Mouse (Mus musculus) kidney, embryonic 14.5 days (tissue): Measurements from ENCODE around the gene Camta1. TPM values are rescaled to one million over a fixed set of nuclear protein-coding genes. Genes with fewer than 3 reads are reported as not detected.

Experiments
- ATAC-seq: fragments of 200-750 bp; cut with Nextera tagmentation; 2 replicates; pipeline ENCODE4 v1.8.0; 2017; ENCODE audit warnings: moderate number of reproducible peaks, mild to moderate bottlenecking, moderate TSS enrichment, moderate library complexity; ENCODE audit not compliant: low FRiP score, low TSS enrichment
- H3K27ac ChIP-seq: fragments of 300-500 bp; sonication (generic); 2 replicates; pipeline ENCODE4 v1.5.1; 2014; ENCODE audit warnings: low read depth, mild to moderate bottlenecking, low read length, moderate library complexity, mixed read lengths
- H3K27me3 ChIP-seq: fragments of 300-500 bp; sonication (generic); 2 replicates; pipeline ENCODE4 v1.6.1; 2014; ENCODE audit warnings: mild to moderate bottlenecking, low read length; ENCODE audit not compliant: control insufficient read depth, insufficient read depth
- H3K36me3 ChIP-seq: fragments of 300-500 bp; sonication (generic); 2 replicates; pipeline ENCODE4 v1.6.1; 2014; ENCODE audit warnings: low read length, mixed read lengths; ENCODE audit not compliant: control insufficient read depth, insufficient read depth
- H3K4me1 ChIP-seq: fragments of 300-500 bp; sonication (generic); 2 replicates; pipeline ENCODE4 v1.6.1; 2014; ENCODE audit warnings: low read length, mixed read lengths; ENCODE audit not compliant: control insufficient read depth, insufficient read depth
- H3K4me2 ChIP-seq: fragments of 300-500 bp; sonication (generic); replicated peaks from 2 replicates; pipeline ENCODE4 v1.6.1; 2014; ENCODE audit warnings: low read depth, mild to moderate bottlenecking, low read length
- H3K4me3 ChIP-seq: fragments of 300-500 bp; sonication (generic); 2 replicates; pipeline ENCODE4 v1.5.1; 2014; ENCODE audit warnings: mild to moderate bottlenecking, low read length
- H3K9ac ChIP-seq: fragments of 300-500 bp; sonication (generic); 2 replicates; pipeline ENCODE4 v1.6.1; 2014; ENCODE audit warnings: low read depth, mild to moderate bottlenecking, low read length, moderate library complexity
- H3K9me3 ChIP-seq: fragments of 300-500 bp; sonication (generic); 2 replicates; pipeline ENCODE4 v1.6.1; 2016; ENCODE audit warnings: low read length; ENCODE audit not compliant: control insufficient read depth
- WGBS: fragments of 180-500 bp; shearing (Covaris S2); extraction: QIAGEN DNeasy Blood & Tissue Kit; methylation state at CpG from one replicate; pipeline ENCODE4 v1.1.7; 2014; 5-methylcytosine and 5-hydroxymethylcytosine counted together
- polyA plus RNA-seq: library from polyadenylated mRNA; unstranded; fragments of >200 nt; fragmentation: Nextera tagmentation; extraction: Ambion mirVana; gene quantifications from 2 replicates; pipeline ENCODE4 v1.2.1, GENCODE M21; 2014

The Camta1 gene
- polyA plus RNA-seq, 1 experiment from 2014 or later = 107 TPM

DNA sequence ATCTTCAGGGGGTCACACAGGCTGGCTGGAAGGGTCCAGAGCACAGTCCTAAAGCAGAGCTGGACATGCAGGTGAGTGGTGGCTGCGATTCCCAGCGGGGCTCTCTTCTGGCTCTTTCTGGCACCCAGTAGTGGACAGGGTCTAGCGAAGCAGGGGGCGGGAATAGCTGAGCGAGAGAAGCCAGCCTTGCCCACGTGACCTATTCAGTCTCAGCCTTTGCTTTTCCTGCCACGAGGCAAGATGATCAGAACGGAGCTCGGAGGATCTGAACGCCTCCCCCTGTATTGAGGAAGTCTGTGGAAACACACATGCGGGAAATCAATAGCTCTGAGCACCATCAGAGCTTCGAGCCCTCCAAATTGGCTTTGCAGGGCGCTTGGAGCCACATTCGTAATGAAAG is 14.7 kb upstream of the Camta1 start:
- H3K36me3 ChIP-seq = no peaks in the 10 kb centered on the region
- H3K4me2 ChIP-seq = no peak overlapping the region
- H3K4me1 ChIP-seq = no peaks in the 10 kb centered on the region
- 49% methylated on average over 14 of the region's 14 CpGs for WGBS
- peaks cover 9% of the 10 kb centered on the region; the same call in 1 of the 2 replicates for H3K27me3 ChIP-seq
- H3K9me3 ChIP-seq = 0 out of 2 replicates have a peak, but pooled peaks cover 4% of the 10 kb centered on the region
- H3K4me3 ChIP-seq = no peak overlapping the region
- H3K27ac ChIP-seq = no peak overlapping the region
- no peak for ATAC-seq
- H3K9ac ChIP-seq = no peak overlapping the region; the same call in 1 of the 2 replicates

GRCm38 (mm10) chr4:151863511-151863910 is 1.8 kb upstream of the Camta1 start:
- ATAC-seq = no peak
- Histone ChIP-seq H3K9me3 (no peaks in the 10 kb centered on the region), H3K27me3 (no peaks in the 10 kb centered on the region), H3K4me3 (peak overlapping the region; percentile 64; the same call in 1 of the 2 replicates), H3K4me2 (peak overlapping the region; percentile 62), H3K4me1 (peaks cover 10% of the 10 kb centered on the region), H3K36me3 (no peaks in the 10 kb centered on the region; the same call in 1 of the 2 replicates), H3K9ac (no peak overlapping the region), H3K27ac (no peak overlapping the region)
- 62% methylated on average over 9 of the region's 9 CpGs for WGBS

- Histone ChIP-seq H3K27ac (no peak overlapping the region), H3K36me3 (no peaks in the 10 kb centered on the region; the same call in 1 of the 2 replicates), H3K4me1 (peaks cover 10% of the 10 kb centered on the region), H3K4me2 (peak overlapping the region; percentile 91), H3K27me3 (no peaks in the 10 kb centered on the region), H3K9ac (peak overlapping the region; percentile 84), H3K4me3 (peak overlapping the region; percentile 78), H3K9me3 (no peaks in the 10 kb centered on the region)
- WGBS = under 1% methylated on average over 25 of the region's 58 CpGs
- ATAC-seq = no peak
Observed at GRCm38 (mm10) chr4:151861471-151861805, 238 bp downstream of the Camta1 start.

DNA sequence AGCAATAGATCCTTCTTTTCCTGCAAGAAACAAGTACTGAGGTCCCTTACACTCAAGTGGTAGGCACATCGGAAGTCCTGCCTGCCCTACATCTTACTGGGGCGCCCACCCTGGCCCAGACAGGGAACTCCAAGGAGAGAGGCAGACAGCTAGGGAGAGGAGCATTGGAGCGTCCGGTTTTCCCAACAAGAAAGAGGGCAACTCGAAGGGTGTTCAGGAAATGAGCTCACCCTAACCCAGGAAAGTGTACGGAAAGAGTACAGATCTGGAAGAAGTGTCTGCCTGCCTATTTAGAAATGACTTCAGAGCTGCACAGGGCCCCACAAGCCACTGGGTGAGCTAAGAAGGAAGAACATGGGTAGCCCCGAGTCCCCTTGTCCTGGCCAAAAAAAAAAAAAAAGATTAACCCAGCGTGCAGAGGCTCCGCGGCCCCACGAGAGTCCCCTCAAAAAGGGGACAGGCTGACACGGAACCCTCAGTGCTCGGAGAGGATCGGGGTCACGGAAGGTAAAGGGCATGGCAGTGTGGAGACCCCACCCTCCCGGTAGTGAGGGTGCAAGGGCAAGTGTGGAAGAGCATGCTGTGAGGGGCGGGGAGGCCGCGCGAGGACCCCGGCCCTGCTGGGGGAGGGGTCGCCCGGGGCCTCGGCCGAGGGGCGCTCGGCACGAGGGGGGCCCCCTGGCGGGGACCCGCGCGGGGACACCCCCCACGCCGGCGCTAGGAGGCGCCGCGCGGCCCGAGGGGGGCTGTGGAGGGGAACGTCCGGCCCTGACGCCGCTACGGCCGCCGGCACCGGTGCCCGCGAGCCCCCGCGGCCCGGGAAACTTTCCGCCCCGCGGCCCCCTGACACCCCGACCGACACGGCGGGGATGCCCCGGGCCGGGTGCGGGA is 990 bp downstream of the Camta1 start:
- Histone ChIP-seq H3K9me3 (no peaks in the 10 kb centered on the region), H3K27ac (no peak overlapping the region; the same call in 1 of the 2 replicates), H3K4me3 (peak overlapping the region; percentile 78), H3K9ac (peak overlapping the region; percentile 84), H3K4me2 (peak overlapping the region; percentile 91), H3K27me3 (no peaks in the 10 kb centered on the region), H3K36me3 (no peaks in the 10 kb centered on the region; the same call in 1 of the 2 replicates), H3K4me1 (peaks cover 10% of the 10 kb centered on the region)
- 2% methylated on average over 33 of the region's 63 CpGs for WGBS
- no peak for ATAC-seq

- ATAC-seq = no peak
Observed at GRCm38 (mm10) chr4:151859275-151859674, 2.4 kb downstream of the Camta1 start.

GRCm38 (mm10) chr4:151853949-151854348 is 7.7 kb downstream of the Camta1 start:
- no peak overlapping the region for H3K27ac ChIP-seq
- no peak for ATAC-seq
- no peaks in the 10 kb centered on the region; the same call in 1 of the 2 replicates for H3K36me3 ChIP-seq
- no peaks in the 10 kb centered on the region for H3K9me3 ChIP-seq
- H3K4me3 ChIP-seq = no peak overlapping the region
- no peaks in the 10 kb centered on the region for H3K27me3 ChIP-seq
- no peaks in the 10 kb centered on the region for H3K4me1 ChIP-seq
- H3K9ac ChIP-seq = no peak overlapping the region
- H3K4me2 ChIP-seq = no peak overlapping the region
- 69% methylated on average over 3 of the region's 3 CpGs for WGBS

More at GRCm38 (mm10) chr4:151859275-151859674, 2.4 kb downstream of the Camta1 start:
- H3K9me3 ChIP-seq = no peaks in the 10 kb centered on the region
- no peak overlapping the region for H3K9ac ChIP-seq
- 87% methylated on average over 7 of the region's 7 CpGs for WGBS
- H3K4me2 ChIP-seq = no peak overlapping the region
- H3K27me3 ChIP-seq = no peaks in the 10 kb centered on the region
- no peak overlapping the region for H3K4me3 ChIP-seq
- no peaks in the 10 kb centered on the region; the same call in 1 of the 2 replicates for H3K36me3 ChIP-seq
- H3K27ac ChIP-seq = no peak overlapping the region
- H3K4me1 ChIP-seq = peaks cover 10% of the 10 kb centered on the region

- no peak for ATAC-seq
- WGBS = 67% methylated on average over 2 of the region's 2 CpGs
Observed at GRCm38 (mm10) chr4:151851179-151851578, 10.5 kb downstream of the Camta1 start.

DNA sequence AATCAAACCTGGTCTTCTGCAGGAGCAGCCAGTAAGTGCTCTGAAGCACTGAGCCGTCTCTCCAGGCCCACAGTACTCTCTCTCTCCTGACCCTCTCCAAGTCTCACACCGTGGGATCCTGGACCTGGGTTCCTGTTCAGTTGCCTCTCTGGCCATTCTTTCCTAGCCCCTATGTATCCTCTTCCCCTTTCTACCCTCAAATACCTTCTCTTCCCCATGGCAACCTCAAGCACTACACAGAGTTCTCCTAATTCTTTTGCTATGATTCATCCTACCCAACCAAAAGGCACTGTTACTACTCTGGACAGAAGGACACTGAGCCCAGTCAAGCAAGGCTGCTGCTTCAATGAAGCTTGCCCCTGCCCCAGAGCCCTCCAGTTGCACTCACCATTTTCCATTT is 19.1 kb downstream of the Camta1 start:
- Histone ChIP-seq H3K9ac (no peak overlapping the region), H3K4me1 (no peaks in the 10 kb centered on the region), H3K4me2 (no peak overlapping the region), H3K9me3 (no peaks in the 10 kb centered on the region), H3K27ac (no peak overlapping the region), H3K36me3 (no peaks in the 10 kb centered on the region), H3K4me3 (no peak overlapping the region), H3K27me3 (no peaks in the 10 kb centered on the region)
- no peak for ATAC-seq
- 82% methylated on average over 2 of the region's 2 CpGs for whole genome bisulfite sequencing

More at GRCm38 (mm10) chr4:151851179-151851578, 10.5 kb downstream of the Camta1 start:
- Histone ChIP-seq H3K36me3 (no peaks in the 10 kb centered on the region), H3K4me2 (no peak overlapping the region), H3K27me3 (no peaks in the 10 kb centered on the region), H3K9ac (no peak overlapping the region), H3K9me3 (no peaks in the 10 kb centered on the region), H3K27ac (no peak overlapping the region), H3K4me3 (no peak overlapping the region), H3K4me1 (no peaks in the 10 kb centered on the region)

GRCm38 (mm10) chr4:151838518-151838917 is 23.2 kb downstream of the Camta1 start:
- Histone ChIP-seq H3K4me2 (no peak overlapping the region), H3K9ac (no peak overlapping the region), H3K4me1 (no peaks in the 10 kb centered on the region), H3K27ac (no peak overlapping the region), H3K27me3 (no peaks in the 10 kb centered on the region), H3K36me3 (no peaks in the 10 kb centered on the region), H3K4me3 (no peak overlapping the region), H3K9me3 (no peaks in the 10 kb centered on the region)
- 77% methylated on average over 2 of the region's 2 CpGs for WGBS
- no peak for ATAC-seq
